Mouse (Mus musculus) spleen, adult 18-20 months (tissue): ENCODE measurements around the gene Peli2.

ENCODE experiments used
- DNase-seq, 2 experiments: peaks; one replicate each; pipeline ENCODE4 v3.0.0; 2022; ENCODE audit warnings: mixed read lengths in 2 of 2

Gene Peli2

GRCm38 (mm10) chr14:48196804-48197203 lies 76.2 kb downstream of the Peli2 start:
- DNase-seq = no peak

DNA sequence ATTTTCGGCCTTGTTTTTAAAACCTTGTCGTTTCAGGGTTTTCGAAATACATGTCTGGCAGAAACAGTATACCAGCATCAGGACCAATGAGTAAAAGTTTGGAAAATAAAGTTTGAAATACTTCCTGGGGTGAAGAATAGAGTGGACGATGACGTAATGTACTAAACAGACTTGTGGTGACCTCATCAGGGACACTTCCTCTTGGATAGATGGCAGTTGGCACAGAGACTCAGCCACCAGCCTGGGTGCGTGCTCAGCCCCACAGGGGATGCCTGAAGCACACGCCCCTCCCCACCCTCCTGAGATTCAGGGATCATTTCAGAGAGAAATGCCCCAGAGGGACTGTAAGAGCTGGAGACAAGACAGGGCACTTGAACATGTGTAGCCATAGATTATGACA lies 76.7 kb downstream of the Peli2 start:
- DNase-seq = no peak

DNA sequence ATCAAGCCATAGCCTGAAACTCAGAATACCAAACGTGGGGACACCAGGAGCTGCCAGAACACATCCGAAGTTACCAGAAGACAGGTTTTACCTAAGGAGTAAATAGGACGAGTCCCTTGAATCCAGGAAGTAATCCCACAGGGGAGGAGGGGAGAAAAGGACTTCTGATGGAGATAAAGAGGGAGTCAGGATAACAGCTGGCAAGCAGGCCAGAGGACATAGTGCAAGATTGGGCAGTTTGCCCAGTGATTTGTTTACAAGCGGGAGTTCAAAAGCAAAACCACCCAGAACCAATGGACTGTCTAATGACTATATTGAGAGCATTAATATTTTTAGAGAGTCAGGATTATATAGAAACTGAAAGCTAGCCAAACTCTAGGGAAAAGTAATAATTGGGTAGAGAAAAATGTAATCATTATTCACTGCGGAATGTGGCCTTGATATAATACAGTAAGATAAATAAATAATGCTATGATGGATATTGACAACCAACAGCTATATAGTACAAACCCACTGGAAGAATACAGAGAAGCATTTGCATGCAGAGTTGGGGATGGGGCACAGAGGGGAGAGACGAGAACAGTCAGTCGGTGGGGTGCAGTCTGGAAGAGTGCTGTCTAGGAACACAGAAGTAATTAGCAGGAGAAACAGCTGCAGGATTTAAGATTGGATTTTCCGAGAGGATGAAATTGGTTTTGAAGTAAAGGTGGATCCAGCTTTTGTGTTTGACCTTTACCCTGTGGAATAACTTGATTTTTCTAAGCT lies 77.7 kb downstream of the Peli2 start:
- DNase-seq = no peak

DNA sequence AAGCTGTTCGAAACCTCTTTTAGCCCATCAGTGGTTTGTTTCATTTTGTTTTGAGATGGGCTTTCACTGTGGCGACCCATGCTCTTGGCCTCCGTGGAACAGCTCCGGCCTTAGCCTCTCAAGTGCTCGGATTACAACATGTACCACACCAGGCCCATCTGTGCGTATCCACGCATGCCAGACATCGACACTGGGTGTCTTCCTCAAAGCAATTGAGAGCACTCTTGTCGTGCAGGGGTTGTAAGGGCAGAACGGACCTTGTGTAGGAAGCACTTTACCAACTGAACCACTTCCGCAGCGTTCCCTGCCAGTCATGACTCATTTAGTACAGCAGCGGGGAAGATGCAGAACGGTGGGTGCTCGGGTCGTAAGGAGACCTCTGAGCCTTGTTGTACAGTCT lies 78.3 kb downstream of the Peli2 start:
- DNase-seq = no peak

DNA sequence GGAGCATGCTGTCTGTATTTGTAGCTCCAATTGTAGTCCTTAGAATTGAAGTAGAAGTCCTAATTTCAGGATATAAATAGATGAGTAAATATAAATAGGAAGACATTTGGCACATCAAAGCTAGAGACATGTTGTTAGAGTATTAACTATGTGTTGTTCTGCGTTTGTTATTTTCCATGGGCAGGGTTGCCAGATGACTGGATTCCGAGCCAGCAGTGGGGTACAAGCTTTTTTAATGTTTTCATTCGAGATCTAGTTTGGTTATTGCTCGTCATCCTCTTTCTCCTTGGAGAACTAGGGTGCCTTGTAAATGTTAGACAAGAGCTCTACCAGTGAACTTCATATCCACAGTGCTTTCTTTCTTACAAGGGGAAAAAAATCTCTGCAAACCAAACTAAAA lies 78.9 kb downstream of the Peli2 start:
- no peak for DNase-seq

DNA sequence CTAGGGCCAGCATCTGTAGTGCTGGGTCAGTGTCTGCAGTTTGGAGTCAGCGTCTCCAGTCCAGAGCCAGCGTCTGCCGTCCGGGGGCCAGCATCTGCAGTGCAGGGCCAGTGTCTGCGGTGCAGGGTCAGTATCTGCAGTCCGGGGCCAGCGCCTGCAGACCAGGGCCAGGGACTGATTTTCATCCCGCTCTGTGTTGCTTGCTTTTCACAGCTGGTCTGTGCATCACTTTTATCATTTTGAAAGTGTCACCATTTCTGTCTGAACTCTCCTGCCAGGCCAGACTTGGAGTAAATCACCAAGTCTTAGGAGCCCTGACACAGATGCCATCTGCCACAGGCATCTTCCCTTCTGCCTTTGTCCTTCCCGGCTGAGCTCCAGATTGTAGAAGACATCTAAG lies 79.7 kb downstream of the Peli2 start:
- no peak for DNase-seq

DNA sequence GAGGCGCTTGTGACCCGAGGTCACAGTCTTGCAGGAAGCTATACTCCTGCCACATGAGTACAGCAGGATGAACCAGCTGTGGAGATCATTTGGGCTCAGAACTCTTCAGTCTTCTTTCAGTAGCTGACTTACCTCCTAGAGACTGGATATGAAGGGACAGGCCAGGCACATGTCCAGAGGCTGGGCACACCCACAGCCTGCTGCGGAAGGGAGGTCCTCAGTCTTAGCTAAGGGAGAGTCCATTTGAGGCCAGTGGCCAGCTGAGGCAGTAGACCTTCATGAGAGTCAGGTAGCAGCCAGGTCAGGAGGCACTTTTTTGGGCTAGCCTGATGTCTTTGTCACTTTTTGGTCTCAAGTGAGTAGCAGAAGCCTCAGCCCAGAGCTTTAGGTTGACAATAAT lies 80.2 kb downstream of the Peli2 start:
- no peak for DNase-seq

DNA sequence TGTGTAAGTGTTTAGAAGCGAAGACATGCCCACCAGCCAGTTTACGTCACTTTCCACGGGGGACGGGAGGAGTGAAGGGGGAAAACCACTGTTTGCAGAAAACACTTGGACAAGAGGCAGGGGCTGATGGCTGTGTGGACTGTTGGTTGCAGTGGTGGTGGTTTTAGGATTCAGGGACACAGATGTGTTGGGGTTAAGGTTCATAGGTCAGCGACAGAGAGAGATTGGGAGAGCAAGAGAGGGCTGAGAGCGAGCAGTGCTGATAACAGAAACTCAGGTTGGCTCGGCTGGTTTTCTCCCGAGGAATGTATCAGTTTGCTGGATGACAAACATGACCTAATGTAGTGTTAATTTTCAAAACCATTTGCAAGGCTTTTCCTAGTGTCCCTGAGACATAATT lies 80.8 kb downstream of the Peli2 start:
- DNase-seq = no peak

GRCm38 (mm10) chr14:48202096-48203036 lies 81.7 kb downstream of the Peli2 start:
- no peak for DNase-seq

DNA sequence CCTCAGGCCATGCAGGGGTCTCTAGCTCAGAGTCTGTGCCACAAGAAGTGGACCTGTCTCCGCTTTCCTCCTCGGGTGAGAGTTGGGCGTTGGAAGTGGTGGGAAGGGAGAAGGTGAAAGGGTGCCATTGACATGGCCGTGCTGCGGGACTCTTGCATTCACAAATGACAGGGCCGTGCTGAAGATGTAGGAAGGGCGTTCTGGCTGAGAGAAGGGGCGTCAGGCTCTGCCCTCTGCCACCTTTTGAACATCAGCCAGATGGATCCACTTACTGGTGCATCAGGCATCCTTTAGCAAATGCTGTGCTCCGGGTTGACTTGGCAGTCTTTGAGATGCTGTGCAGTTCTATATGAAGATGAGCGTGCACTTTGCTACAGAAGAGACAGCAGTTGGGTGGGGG lies 84.4 kb downstream of the Peli2 start:
- no peak for DNase-seq

DNA sequence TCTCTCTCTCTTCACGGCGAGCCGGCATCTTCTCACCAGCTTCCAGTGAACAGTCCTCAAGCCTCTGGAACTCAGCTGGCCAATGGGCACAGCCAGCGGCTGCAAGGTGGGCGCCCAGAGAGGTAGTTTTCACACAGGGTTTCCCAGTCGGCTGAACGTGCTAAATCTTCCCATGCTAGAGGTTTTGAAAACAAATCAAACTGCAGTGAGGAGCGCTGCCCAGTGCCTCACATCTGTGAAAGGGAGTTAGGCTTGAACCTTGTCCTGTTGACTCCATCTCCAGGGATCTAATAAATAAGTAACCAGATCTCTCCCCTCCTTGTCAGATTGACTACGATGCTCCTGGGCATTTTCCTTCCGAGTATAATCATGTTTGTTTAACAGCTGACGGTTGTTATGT lies 85.0 kb downstream of the Peli2 start:
- no peak for DNase-seq

DNA sequence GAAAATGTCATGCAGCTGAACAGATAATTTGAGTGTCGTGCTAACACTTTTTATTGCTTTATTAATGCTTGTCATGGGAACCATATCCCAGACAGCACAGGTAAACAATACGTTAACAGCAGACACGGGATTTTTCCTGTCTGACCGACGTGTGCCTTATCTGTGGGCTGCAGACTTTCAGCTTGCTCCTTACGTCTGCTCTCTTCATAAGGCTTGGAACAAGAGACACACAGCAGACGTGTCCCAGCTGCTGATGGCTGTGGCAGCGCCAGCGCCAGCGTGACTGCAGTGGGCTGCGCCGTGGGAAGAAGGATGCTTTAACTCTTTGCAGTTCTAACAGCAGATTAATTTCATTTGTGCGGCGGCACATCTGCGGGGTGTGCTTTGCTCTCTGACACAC lies 86.5 kb downstream of the Peli2 start:
- no peak for DNase-seq

DNA sequence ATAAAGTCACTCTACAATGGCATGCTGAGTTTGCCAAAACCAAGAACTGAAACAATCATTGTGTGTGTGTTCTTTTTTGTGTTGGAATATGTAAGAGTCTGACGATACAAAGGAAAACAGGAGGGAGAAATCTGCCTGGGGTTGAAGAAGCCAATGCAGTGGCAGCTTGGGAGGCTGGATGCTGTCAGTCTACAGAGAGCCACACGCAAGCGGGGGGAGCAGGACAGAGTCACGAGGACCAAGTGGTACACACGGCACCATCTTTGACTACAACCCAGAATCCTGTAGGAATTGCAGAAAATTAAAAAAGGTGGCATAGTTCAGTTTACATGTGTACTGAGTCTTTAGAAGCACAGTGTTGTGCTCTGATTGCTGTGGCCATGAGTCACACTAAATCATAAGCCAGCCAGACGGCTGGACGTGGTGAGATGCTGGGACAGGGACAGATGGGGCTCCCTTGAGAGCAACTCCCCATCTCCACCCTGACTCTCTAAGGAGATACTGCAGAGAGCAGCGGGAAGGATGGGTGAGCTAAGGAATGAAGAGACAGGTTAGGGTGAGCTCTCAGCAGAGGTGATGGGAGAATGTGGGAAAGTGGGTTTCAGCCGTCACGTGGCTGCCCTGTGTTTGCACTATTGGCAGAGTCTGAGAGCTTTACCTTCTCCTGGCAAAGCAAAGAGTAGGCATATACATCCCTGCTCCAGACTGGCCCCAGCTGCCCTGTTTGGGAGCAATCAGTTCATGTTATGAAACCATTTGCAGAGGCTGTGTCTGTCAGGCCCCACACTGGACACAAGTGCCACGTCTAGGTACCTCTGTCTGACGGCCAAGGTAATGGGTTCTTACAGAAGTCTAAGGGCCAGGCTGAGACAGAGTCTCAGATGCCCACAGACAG lies 87.4 kb downstream of the Peli2 start:
- DNase-seq = no peak

GRCm38 (mm10) chr14:48209436-48209835 lies 88.8 kb downstream of the Peli2 start:
- DNase-seq = no peak

DNA sequence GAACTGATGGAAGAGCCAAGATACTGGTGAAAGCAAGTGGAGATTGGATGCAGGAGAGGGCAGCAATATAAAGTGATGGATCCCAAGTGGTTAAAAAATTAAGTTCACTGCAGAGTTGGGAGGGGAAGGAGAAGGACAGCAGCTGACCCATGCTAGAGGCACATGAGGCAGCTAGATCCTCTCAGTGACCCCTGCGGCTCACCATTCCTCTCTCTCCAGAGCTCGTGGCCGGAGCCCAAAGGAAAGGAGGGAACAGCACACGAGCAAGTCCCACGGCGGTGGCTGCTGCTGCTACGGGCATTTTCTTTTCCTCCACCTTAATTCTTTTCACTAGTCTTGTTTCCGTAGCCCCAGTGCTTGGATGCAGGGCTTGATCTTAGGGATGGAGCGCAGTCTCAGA lies 89.5 kb downstream of the Peli2 start:
- no peak for DNase-seq

GRCm38 (mm10) chr14:48211526-48211925 lies 90.9 kb downstream of the Peli2 start:
- no peak for DNase-seq

DNA sequence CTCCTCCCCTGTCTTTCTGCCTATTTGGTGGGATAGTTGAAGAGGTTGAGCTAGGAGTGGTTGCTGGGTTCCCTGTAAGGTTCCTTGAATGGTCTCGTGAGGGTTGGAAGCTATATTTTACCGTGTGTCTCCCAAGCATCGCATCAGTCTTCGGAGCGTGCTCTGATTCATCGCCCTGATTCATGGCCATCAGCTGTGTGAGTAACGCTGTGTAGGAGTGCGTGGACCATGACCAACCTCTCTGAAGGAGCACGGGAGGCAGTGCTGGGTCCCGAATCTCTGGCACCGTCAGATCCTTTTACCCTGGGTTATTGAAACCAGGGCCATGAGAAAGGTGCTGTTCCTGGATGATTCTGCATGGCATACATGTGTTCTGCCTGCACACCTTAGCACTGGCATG lies 92.2 kb downstream of the Peli2 start:
- no peak for DNase-seq

- DNase-seq = no peak
Observed at GRCm38 (mm10) chr14:48213593-48213992, 93.0 kb downstream of the Peli2 start.

DNA sequence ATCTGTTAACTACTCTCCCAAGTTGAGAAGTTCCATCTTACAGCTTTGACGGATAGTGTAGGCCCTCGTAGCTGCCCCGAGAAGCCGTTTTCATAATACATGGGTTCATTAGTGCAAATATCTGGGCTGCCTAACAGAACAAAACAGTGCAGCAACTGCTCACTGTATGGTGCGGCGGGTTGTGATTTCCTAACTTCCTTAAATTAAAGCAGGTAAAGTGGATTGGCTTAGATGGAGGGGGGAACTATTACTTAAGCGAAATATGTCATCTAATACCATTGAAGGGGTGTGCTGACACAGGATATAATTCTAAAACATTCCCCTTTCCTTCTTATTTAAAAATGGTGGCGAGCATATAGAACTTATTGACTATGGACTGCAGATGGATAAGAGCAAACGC lies 101.4 kb downstream of the Peli2 start:
- no peak for DNase-seq

- DNase-seq = no peak
Observed at GRCm38 (mm10) chr14:48222684-48223083, 102.1 kb downstream of the Peli2 start.

- DNase-seq = no peak
Observed at GRCm38 (mm10) chr14:48224203-48224602, 103.6 kb downstream of the Peli2 start.

GRCm38 (mm10) chr14:48224861-48225300 lies 104.3 kb downstream of the Peli2 start:
- no peak for DNase-seq
